11 mouse cellular contexts compared by ENCODE assay signal in genomic region chr5:114179541-114179940, GRCm38 (mm10). TPM values are rescaled to one million over a fixed set of nuclear protein-coding genes. Genes with fewer than 3 reads are reported as not detected.
DNase-seq lines count a peak whose midpoint lies in the region; ATAC-seq and TF ChIP-seq lines count a peak whose summit lies in the region.
"Had no signal": no experiment of that assay in that cellular context is flagged by ENCODE, and none has a peak within 500 bp of the region (broad histone marks: within the 10 kb centered on the region; RNA-seq: fewer than 3 reads in every experiment).

No protein-coding gene starts in this region.

- TF ChIP-seq POLR2A in heart, adult 2 months (IDR thresholded peaks at IDR 0.05; ENCODE audit: insufficient read depth, low read depth, low read length) = peak; percentile 59
- TF ChIP-seq POLR2A in testis, adult 2 months (IDR thresholded peaks at IDR 0.05; ENCODE audit: control insufficient read depth, low read depth, low read length) = no peak

- no peaks in the 10 kb centered on the region for H3K27me3 ChIP-seq in heart, adult 2 months (ENCODE audit: control insufficient read depth, insufficient read depth, low read length)
- no peaks in the 10 kb centered on the region for H3K27me3 ChIP-seq in heart, embryonic 11.5 days (ENCODE audit: control insufficient read depth, insufficient read depth, low read length)
- H3K27me3 ChIP-seq in testis, adult 2 months (ENCODE audit: control insufficient read depth, insufficient read depth, low read length) = no peaks in the 10 kb centered on the region
- H3K27me3 ChIP-seq in hindbrain, postnatal 0 days (ENCODE audit: insufficient read depth, low read length) = 0 out of 2 replicates have a peak, but pooled peaks cover 2% of the 10 kb centered on the region

- H3K27ac ChIP-seq in heart, adult 2 months = peak overlapping the region; percentile 95
- no peak overlapping the region for H3K27ac ChIP-seq in heart, embryonic 11.5 days (ENCODE audit: low read depth, low read length)
- peak overlapping the region; percentile 34; the same call in 1 of the 2 replicates for H3K27ac ChIP-seq in testis, adult 2 months (ENCODE audit: control insufficient read depth, insufficient read depth, low read depth, low read length)
- H3K27ac ChIP-seq in hindbrain, postnatal 0 days = no peak overlapping the region

- H3K79me2 ChIP-seq in heart, adult 2 months (replicated peaks; ENCODE audit: control insufficient read depth, insufficient read depth, low read length) = 0 out of 2 replicates have a peak, but pooled peaks cover 2% of the 10 kb centered on the region

- intact Hi-C loops in heart, adult 2 months (cut with DNase I) = loop anchor here (2.0 to 10.0 kb wide), 3 partner anchors 19 to 195 kb away; no protein-coding TSS in a partner anchor
- intact Hi-C loops in heart, postnatal 10 days (cut with DNase I) = loop anchor here (5.0 kb wide), 3 partner anchors 47 to 198 kb away; partner anchors contain the start of gene Ung

- H3K36me3 ChIP-seq in heart, adult 2 months (ENCODE audit: control insufficient read depth, insufficient read depth, low read length) = peaks cover 6% of the 10 kb centered on the region
- H3K36me3 ChIP-seq in heart, embryonic 11.5 days (ENCODE audit: control insufficient read depth, insufficient read depth, low read length) = no peaks in the 10 kb centered on the region
- H3K36me3 ChIP-seq in testis, adult 2 months (ENCODE audit: control insufficient read depth, insufficient read depth, low read length) = no peaks in the 10 kb centered on the region
- no peaks in the 10 kb centered on the region for H3K36me3 ChIP-seq in hindbrain, postnatal 0 days (ENCODE audit: insufficient read depth, low read length)

- peak; percentile 79 to 88 for DNase-seq in heart, adult 2 months
- no peak for DNase-seq in testis, postnatal 10 days (ENCODE audit: low spot score)
- DNase-seq in heart, postnatal 10 days = peak; percentile 79 to 84
- DNase-seq in right cerebral cortex, postnatal 10 days (ENCODE audit: low spot score in 2 of 2) = no peak
- DNase-seq in hindbrain, postnatal 0 days (ENCODE audit: low spot score) = no peak
- DNase-seq in layer of hippocampus, adult 18-20 months (ENCODE audit: low spot score in 2 of 2) = no peak
- DNase-seq: lung, embryonic 14.5 days; thymus, adult 18-20 months had no signal

- H3K4me2 ChIP-seq in heart, embryonic 11.5 days = no peak overlapping the region
- H3K4me2 ChIP-seq in hindbrain, postnatal 0 days (ENCODE audit: low read depth, low read length) = no peak overlapping the region
- H3K4me2 ChIP-seq: lung, embryonic 14.5 days had no signal

- peak; percentile 99 for TF ChIP-seq EP300 in heart, adult 2 months (IDR thresholded peaks at IDR 0.05; ENCODE audit: insufficient read depth, low read depth, low read length)

- H3K4me1 ChIP-seq in heart, adult 2 months (ENCODE audit: control insufficient read depth, insufficient read depth, low read length) = peaks cover 27% of the 10 kb centered on the region
- H3K4me1 ChIP-seq in heart, embryonic 11.5 days (ENCODE audit: control insufficient read depth, insufficient read depth, low read length) = no peaks in the 10 kb centered on the region; the same call in none of the 2 replicates
- peaks cover 7% of the 10 kb centered on the region for H3K4me1 ChIP-seq in testis, adult 2 months (ENCODE audit: control insufficient read depth, insufficient read depth, low read length)
- H3K4me1 ChIP-seq in hindbrain, postnatal 0 days (ENCODE audit: insufficient read depth, low read length) = peaks cover 5% of the 10 kb centered on the region; the same call in 1 of the 2 replicates

- no peak overlapping the region for H3K9ac ChIP-seq in heart, adult 2 months (ENCODE audit: low read depth, low read length)
- H3K9ac ChIP-seq in heart, embryonic 11.5 days (ENCODE audit: low read depth, low read length) = no peak overlapping the region
- no peak overlapping the region for H3K9ac ChIP-seq in hindbrain, postnatal 0 days (replicated peaks; ENCODE audit: low read length)
- H3K9ac ChIP-seq: lung, embryonic 14.5 days had no signal

- ATAC-seq in heart, embryonic 11.5 days (replicated peaks; ENCODE audit: insufficient number of reproducible peaks, low FRiP score, low TSS enrichment) = no peak
- ATAC-seq in hindbrain, postnatal 0 days = no peak

- no peaks in the 10 kb centered on the region for H3K9me3 ChIP-seq in heart, embryonic 11.5 days (replicated peaks; ENCODE audit: control insufficient read depth, low read length)
- no peaks in the 10 kb centered on the region for H3K9me3 ChIP-seq in hindbrain, postnatal 0 days (ENCODE audit: low read length)

- TF ChIP-seq CTCF in heart, adult 2 months (IDR thresholded peaks at IDR 0.05) = no peak
- no peak for TF ChIP-seq CTCF in testis, adult 2 months (IDR thresholded peaks at IDR 0.05; ENCODE audit: control insufficient read depth, insufficient read depth, insufficient replicate concordance, low read depth, low read length)
- TF ChIP-seq CTCF in hindbrain, postnatal 0 days (IDR thresholded peaks at IDR 0.05; ENCODE audit: low read depth) = no peak

- no peak overlapping the region for H3K4me3 ChIP-seq in heart, adult 2 months
- no peak overlapping the region for H3K4me3 ChIP-seq in heart, embryonic 11.5 days (ENCODE audit: low read depth, low read length)
- no peak overlapping the region for H3K4me3 ChIP-seq in testis, adult 2 months (ENCODE audit: control insufficient read depth, low read depth, low read length)
- no peak overlapping the region for H3K4me3 ChIP-seq in hindbrain, postnatal 0 days (ENCODE audit: low read length)
- H3K4me3 ChIP-seq: erythroblast, embryonic 14.5 days had no signal

- WGBS in heart, adult 2 months = 16% methylated on average over 11 of the region's 11 CpGs
- WGBS in heart, embryonic 11.5 days (ENCODE audit: insufficient replicate concordance) = 87% methylated on average over 11 of the region's 11 CpGs
- WGBS in hindbrain, postnatal 0 days = 79% methylated on average over 11 of the region's 11 CpGs

RNA-seq across cellular contexts. Expression of gene Acacb, which starts 33.2 kb away (rescaled TPM):
- total RNA-seq in heart, adult 2 months (2021) = 100 to 1,000 TPM; 205 to 251 TPM
- polyA plus RNA-seq in heart, adult 2 months (2012; rRNA removed) = 105 and 141 TPM in 2 replicates
- polyA plus RNA-seq in heart, embryonic 11.5 days (2014; fragmentation: Nextera tagmentation; extraction: Ambion mirVana) = 7.6 and 8.0 TPM in 2 replicates
- 3.0 and 4.6 TPM in 2 replicates for polyA plus RNA-seq in testis, adult 2 months (2012; rRNA removed)
- total RNA-seq in heart, postnatal 10 days (2021) = 100 to 1,000 TPM; 156 to 159 TPM
- 3.4 and 7.0 TPM in 2 replicates for total RNA-seq in hindbrain, postnatal 0 days (2014; rRNA removed)
- 5.1 and 6.1 TPM in 2 replicates for polyA plus RNA-seq in hindbrain, postnatal 0 days (2015; fragmentation: Nextera tagmentation; extraction: Ambion mirVana)
- total RNA-seq in layer of hippocampus, adult 18-20 months (2021) = 1 to 10 TPM; 6.4 to 6.5 TPM

RNA-seq across cellular contexts. Expression of gene Ung, which starts 49.4 kb away (rescaled TPM):
- total RNA-seq in heart, adult 2 months (2021) = 10 to 100 TPM; 27.1 to 32.1 TPM
- 24.4 and 28.3 TPM in 2 replicates for polyA plus RNA-seq in heart, adult 2 months (2012; rRNA removed)
- 26.3 and 37.0 TPM in 2 replicates for polyA plus RNA-seq in heart, embryonic 11.5 days (2014; fragmentation: Nextera tagmentation; extraction: Ambion mirVana)
- 8.2 and 9.4 TPM in 2 replicates for polyA plus RNA-seq in testis, adult 2 months (2012; rRNA removed)
- 10 to 100 TPM; 22.7 to 24.1 TPM for total RNA-seq in heart, postnatal 10 days (2021)
- 13.8 and 15.5 TPM in 2 replicates for total RNA-seq in hindbrain, postnatal 0 days (2014; rRNA removed)
- polyA plus RNA-seq in hindbrain, postnatal 0 days (2015; fragmentation: Nextera tagmentation; extraction: Ambion mirVana) = 13.8 and 14.0 TPM in 2 replicates
- total RNA-seq in layer of hippocampus, adult 18-20 months (2021) = 1 to 10 TPM; 2.0 to 2.6 TPM

RNA-seq across cellular contexts. Expression of gene Alkbh2, which starts 51.5 kb away (rescaled TPM):
- total RNA-seq in heart, adult 2 months (2021) = 1 to 10 TPM; 1.6 to 2.0 TPM
- 3.0 and 3.1 TPM in 2 replicates for polyA plus RNA-seq in heart, adult 2 months (2012; rRNA removed)
- 8.7 and 12.8 TPM in 2 replicates for polyA plus RNA-seq in heart, embryonic 11.5 days (2014; fragmentation: Nextera tagmentation; extraction: Ambion mirVana)
- polyA plus RNA-seq in testis, adult 2 months (2012; rRNA removed) = 2.2 and 3.1 TPM in 2 replicates
- 1 to 10 TPM; 2.6 to 3.0 TPM for total RNA-seq in heart, postnatal 10 days (2021)
- total RNA-seq in hindbrain, postnatal 0 days (2014; rRNA removed) = 3.1 and 9.5 TPM in 2 replicates
- 7.6 and 8.0 TPM in 2 replicates for polyA plus RNA-seq in hindbrain, postnatal 0 days (2015; fragmentation: Nextera tagmentation; extraction: Ambion mirVana)
- 1 to 10 TPM; 4.6 TPM for total RNA-seq in layer of hippocampus, adult 18-20 months (2021)

Comparison
In these comparisons a context has a peak if more than half of its experiments do, and no peak if none do; other contexts are left out.
1. H3K27ac ChIP-seq: peak in heart, adult 2 months (single experiment) and testis, adult 2 months (single experiment); none in heart, embryonic 11.5 days (single experiment) and hindbrain, postnatal 0 days (single experiment).
2. DNase-seq: peak in heart, adult 2 months (2 of 2) and heart, postnatal 10 days (2 of 2); none in testis, postnatal 10 days (single experiment), right cerebral cortex, postnatal 10 days (0 of 2), hindbrain, postnatal 0 days (single experiment) and layer of hippocampus, adult 18-20 months (0 of 2).
3. RNA of gene Acacb, which starts 33.2 kb away (total RNA-seq): 205 to 251 TPM in heart, adult 2 months and 156 to 159 TPM in heart, postnatal 10 days; 3.4 to 7.0 TPM in hindbrain, postnatal 0 days and 6.4 to 6.5 TPM in layer of hippocampus, adult 18-20 months; every median in the first group is over 10 times any median in the second.